Mouse (Mus musculus) midbrain, embryonic 15.5 days (tissue): ENCODE results near the gene Fndc3c1. TPM values are rescaled to one million over a fixed set of nuclear protein-coding genes. Genes with fewer than 3 reads are reported as not detected.
"Not testable (repeated sequence)": the region's sequence is repeated elsewhere in the genome, so short reads cannot be mapped to it uniquely, and the experiment has no call there.

ENCODE experiments used
- ATAC-seq: fragments of 200-750 bp; cut with Nextera tagmentation; replicated peaks from 2 replicates; pipeline ENCODE4 v1.8.0; 2017; ENCODE audit warnings: moderate TSS enrichment
- H3K27ac ChIP-seq: fragments of 300-500 bp; sonication (generic); 2 replicates; pipeline ENCODE4 v1.5.1; 2015; ENCODE audit warnings: mild to moderate bottlenecking, inconsistent platforms
- H3K27me3 ChIP-seq: fragments of 300-500 bp; sonication (generic); replicated peaks from 2 replicates; pipeline ENCODE4 v1.6.1; 2015; ENCODE audit warnings: inconsistent platforms
- H3K36me3 ChIP-seq: fragments of 300-500 bp; sonication (generic); replicated peaks from 2 replicates; pipeline ENCODE4 v1.6.1; 2015; ENCODE audit warnings: inconsistent platforms
- H3K4me1 ChIP-seq: fragments of 300-500 bp; sonication (generic); 2 replicates; pipeline ENCODE4 v1.6.1; 2015; ENCODE audit warnings: inconsistent platforms
- H3K4me2 ChIP-seq: fragments of 300-500 bp; sonication (generic); 2 replicates; pipeline ENCODE4 v1.6.1; 2015; ENCODE audit warnings: inconsistent platforms, mild to moderate bottlenecking, moderate library complexity
- H3K4me3 ChIP-seq: fragments of 300-500 bp; sonication (generic); 2 replicates; pipeline ENCODE4 v1.5.1; 2015; ENCODE audit warnings: mild to moderate bottlenecking, inconsistent platforms
- H3K9ac ChIP-seq: fragments of 300-500 bp; sonication (generic); 2 replicates; pipeline ENCODE4 v1.6.1; 2015; ENCODE audit warnings: mild to moderate bottlenecking, inconsistent platforms
- H3K9me3 ChIP-seq: fragments of 300-500 bp; sonication (generic); 2 replicates; pipeline ENCODE4 v1.6.1; 2016; ENCODE audit warnings: inconsistent platforms
- whole genome bisulfite sequencing: fragments of 180-500 bp; shearing (Covaris S2); methylation state at CpG from one replicate; pipeline ENCODE4 v1.1.7; 2015; ENCODE audit warnings: mixed read lengths; 5-methylcytosine and 5-hydroxymethylcytosine counted together
- microRNA-seq: library from miRNA; unstranded; fragments of <30 nt; microRNA quantifications from one replicate; pipeline ENCODE4, GENCODE M21; 2016
- polyA plus RNA-seq: library from polyadenylated mRNA; unstranded; fragments of >200 nt; fragmentation: Nextera tagmentation; extraction: Ambion mirVana; gene quantifications from 2 replicates; pipeline ENCODE4 v1.2.1, GENCODE M21; 2015

The Fndc3c1 gene
- polyA plus RNA-seq = 0.51 and 0.81 TPM in 2 replicates

DNA sequence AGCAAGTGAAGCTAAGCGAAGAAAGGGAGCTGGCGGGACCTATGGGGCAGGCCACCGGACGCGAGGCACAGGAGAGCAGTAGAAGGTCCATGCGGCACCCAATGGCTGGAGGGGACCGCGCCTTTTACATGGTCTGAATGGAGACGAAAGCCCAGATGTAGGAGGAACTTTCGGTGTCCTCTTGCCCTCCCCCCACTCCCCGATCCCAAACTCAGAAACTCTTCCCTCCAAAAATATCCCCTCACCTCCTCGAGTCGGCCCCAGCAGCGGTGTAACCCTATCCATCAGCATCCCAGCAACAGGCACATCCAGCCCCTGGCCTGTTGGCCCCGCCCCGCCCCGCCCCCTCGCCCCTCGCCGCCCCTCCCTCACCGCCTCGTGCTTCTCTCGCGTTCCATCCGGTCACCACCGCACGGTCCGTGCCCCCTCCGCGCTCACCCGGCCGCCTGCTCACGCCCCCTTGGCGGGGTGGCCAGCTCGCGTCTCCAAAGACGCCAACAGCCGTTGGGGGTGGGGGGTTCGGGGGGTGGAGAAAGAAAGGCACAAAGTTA lies at the start of gene Fndc3c1:
Gene Fndc3c1 (minus strand): TSS at position 301 of the 551 bp plus-strand sequence.
- H3K27me3 ChIP-seq = peaks cover 19% of the 10 kb centered on the region
- H3K4me2 ChIP-seq = peak within 1 kb of the TSS; percentile 72
- H3K27ac ChIP-seq = no peak within 1 kb of the TSS
- no peak within 1 kb of the TSS for H3K9ac ChIP-seq
- 19% methylated on average over 31 of the region's 39 CpGs for WGBS
- H3K36me3 ChIP-seq = no peaks in the 10 kb centered on the region
- peak; percentile 93 for ATAC-seq
- peaks cover 6% of the 10 kb centered on the region; the same call in 1 of the 2 replicates for H3K4me1 ChIP-seq
- peak within 1 kb of the TSS; percentile 39 for H3K4me3 ChIP-seq
- H3K9me3 ChIP-seq = no peaks in the 10 kb centered on the region

DNA sequence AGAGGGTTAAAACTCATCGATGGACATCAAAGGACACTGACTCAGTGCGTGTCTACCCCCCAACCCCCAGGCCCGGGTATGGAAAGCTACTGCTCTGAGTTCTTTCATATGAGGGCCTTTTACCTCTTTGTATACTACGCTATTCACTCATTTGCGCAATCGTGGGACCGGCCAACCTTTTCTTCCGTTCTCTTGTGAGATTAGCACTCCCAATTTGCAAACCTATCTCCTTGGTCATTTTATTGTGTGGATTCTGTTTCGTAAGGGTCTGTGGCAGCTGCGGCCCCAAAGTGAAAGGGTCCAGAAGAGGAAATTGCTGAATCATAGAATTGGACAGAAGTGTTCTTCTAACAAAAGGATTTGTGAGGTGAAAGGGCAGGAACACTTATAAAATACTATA lies 1.2 kb upstream of the Fndc3c1 start:
- H3K27me3 ChIP-seq = peaks cover 19% of the 10 kb centered on the region
- no peak overlapping the region for H3K4me3 ChIP-seq
- no peaks in the 10 kb centered on the region for H3K36me3 ChIP-seq
- peaks cover 6% of the 10 kb centered on the region; the same call in 1 of the 2 replicates for H3K4me1 ChIP-seq
- no peak for ATAC-seq
- H3K27ac ChIP-seq = no peak overlapping the region
- H3K9ac ChIP-seq = no peak overlapping the region
- 32% methylated on average over 10 of the region's 10 CpGs for WGBS
- no peak overlapping the region for H3K4me2 ChIP-seq
- H3K9me3 ChIP-seq = no peaks in the 10 kb centered on the region

DNA sequence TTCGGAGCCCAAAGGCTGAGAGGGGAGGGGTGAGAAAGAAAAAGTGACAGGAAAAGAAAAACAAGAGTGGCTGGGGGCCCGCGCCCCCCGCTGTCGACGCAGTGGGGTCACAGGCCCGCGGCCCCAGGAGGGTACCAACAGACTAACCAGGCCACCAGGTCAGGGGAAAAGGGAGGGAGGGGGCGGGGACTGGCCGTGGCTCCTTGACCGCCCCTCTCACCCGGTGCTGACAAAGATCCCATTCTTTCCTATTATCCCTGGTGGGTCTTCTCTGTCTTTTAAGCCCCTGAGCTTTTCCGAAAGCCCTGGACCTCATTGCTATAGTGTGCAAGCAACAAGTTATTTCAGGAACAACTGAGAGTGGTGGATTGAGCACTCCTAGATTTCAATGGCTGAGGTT lies 470 bp upstream of the Fndc3c1 start:
- H3K4me2 ChIP-seq = peak overlapping the region; percentile 72
- no peaks in the 10 kb centered on the region for H3K36me3 ChIP-seq
- peaks cover 19% of the 10 kb centered on the region for H3K27me3 ChIP-seq
- ATAC-seq = 0 out of 2 replicates have a peak, but pooled peaks have one; percentile 62
- H3K9ac ChIP-seq = no peak overlapping the region
- peak overlapping the region; percentile 39 for H3K4me3 ChIP-seq
- 7% methylated on average over 13 of the region's 13 CpGs for WGBS
- peaks cover 6% of the 10 kb centered on the region; the same call in 1 of the 2 replicates for H3K4me1 ChIP-seq
- H3K27ac ChIP-seq = no peak overlapping the region
- no peaks in the 10 kb centered on the region for H3K9me3 ChIP-seq

DNA sequence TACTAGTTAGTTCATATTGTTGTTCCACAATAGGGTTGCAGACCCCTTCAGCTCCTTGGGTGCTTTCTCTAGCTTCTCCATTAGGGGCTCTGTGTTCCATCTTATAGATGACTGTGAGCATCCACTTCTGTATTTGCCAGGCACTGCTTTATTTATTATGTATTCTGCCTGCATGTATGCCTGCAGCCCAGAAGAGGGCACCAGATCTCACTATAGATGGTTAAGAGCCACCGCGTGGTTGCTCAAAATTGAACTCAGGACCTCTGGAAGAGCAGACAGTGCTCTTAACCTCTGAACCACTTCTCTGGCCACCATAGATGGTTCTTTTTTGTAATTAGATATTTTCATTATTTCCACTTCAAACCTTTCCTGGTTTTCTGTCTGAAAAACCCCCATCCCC lies 5.3 kb downstream of the Fndc3c1 start:
- 53% methylated on average over 2 of the region's 2 CpGs for WGBS
- H3K9ac ChIP-seq = not testable (repeated sequence)

DNA sequence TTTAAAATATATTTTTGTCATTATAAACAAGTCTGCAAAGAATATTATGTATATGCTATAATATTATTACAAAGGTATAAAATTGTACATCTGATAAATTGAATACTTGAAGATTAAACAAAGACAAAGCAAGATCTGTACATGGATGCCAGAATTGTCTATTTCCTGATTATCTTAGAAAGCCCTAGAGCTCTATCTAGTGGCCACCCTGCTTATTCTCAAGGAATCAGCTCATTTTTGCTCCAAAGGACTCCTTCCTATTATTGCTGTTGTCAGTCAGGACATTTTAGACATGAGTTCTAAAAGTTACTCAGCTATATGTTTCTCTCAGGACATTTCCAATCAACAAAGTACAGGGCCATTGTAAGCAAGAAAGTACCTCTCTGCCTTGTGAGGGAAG lies 99.9 kb downstream of the Fndc3c1 start:
- no peak for ATAC-seq
- no peaks in the 10 kb centered on the region for H3K9me3 ChIP-seq
- no peaks in the 10 kb centered on the region for H3K27me3 ChIP-seq
- H3K27ac ChIP-seq = no peak overlapping the region
- no peaks in the 10 kb centered on the region for H3K36me3 ChIP-seq
- H3K4me1 ChIP-seq = no peaks in the 10 kb centered on the region
- no peak overlapping the region for H3K4me3 ChIP-seq
- H3K9ac ChIP-seq = no peak overlapping the region
- no peak overlapping the region for H3K4me2 ChIP-seq

More for the DNA sequence above, 5.3 kb downstream of the Fndc3c1 start:
- H3K36me3 ChIP-seq, H3K27ac ChIP-seq, ATAC-seq, H3K9me3 ChIP-seq, H3K4me3 ChIP-seq, H3K27me3 ChIP-seq, H3K4me2 ChIP-seq, H3K4me1 ChIP-seq: not testable (repeated sequence)

DNA sequence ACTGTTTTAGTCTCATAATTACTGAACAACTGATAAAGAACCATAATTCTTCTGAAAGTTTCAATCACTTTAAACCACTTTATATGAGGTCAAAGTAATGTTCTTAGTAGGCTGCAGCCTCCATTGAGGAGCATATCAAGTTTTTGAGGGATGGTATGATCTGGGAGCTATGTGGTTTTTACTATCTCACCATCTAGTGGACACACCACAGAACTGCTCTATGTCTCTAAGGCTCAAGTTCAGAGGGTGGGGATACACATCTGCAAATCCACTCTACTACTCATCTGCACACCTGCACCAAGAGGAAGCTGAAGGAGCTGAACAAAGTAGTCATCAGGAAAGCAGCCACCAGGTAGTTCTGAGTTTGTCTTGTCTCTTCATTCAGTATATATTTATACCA lies 104.6 kb downstream of the Fndc3c1 start:
- no peak for ATAC-seq
- Histone ChIP-seq H3K9ac (no peak overlapping the region), H3K27ac (no peak overlapping the region), H3K4me1 (no peaks in the 10 kb centered on the region), H3K36me3 (no peaks in the 10 kb centered on the region), H3K4me2 (no peak overlapping the region), H3K27me3 (no peaks in the 10 kb centered on the region), H3K9me3 (no peaks in the 10 kb centered on the region), H3K4me3 (no peak overlapping the region)

Small RNAs within 50 kb of the gene (microRNA-seq; reads per million reads assigned to microRNA genes)
- not detected for gene Gm27428

Other genes starting within 250 kb of the Fndc3c1 start
- gene Fnd3c2, start 230.0 kb downstream of the Fndc3c1 start, polyA plus RNA-seq = not detected in 2 replicates
- gene Gm5127, start 97.8 kb upstream of the Fndc3c1 start, polyA plus RNA-seq = 0.12 and 0.22 TPM in 2 replicates
- 0.42 and 0.79 TPM in 2 replicates for gene Cysltr1, start 118.3 kb upstream of the Fndc3c1 start, polyA plus RNA-seq